Mouse (Mus musculus) midbrain, embryonic 11.5 days (tissue): ENCODE results near the gene 4931406P16Rik. TPM values are rescaled to one million over a fixed set of nuclear protein-coding genes. Genes with fewer than 3 reads are reported as not detected.

ENCODE experiments used
- ATAC-seq: fragments of 200-750 bp; cut with Nextera tagmentation; 2 replicates; pipeline ENCODE4 v1.8.0; 2017; ENCODE audit warnings: moderate TSS enrichment, moderate library complexity; ENCODE audit not compliant: low FRiP score
- DNase-seq: peaks from one replicate; pipeline ENCODE4 v3.0.0; 2015; ENCODE audit warnings: low spot score; ENCODE audit errors: missing footprints
- H3K27ac ChIP-seq: fragments of 300-500 bp; sonication (generic); 2 replicates; pipeline ENCODE4 v1.5.1; 2014; ENCODE audit warnings: low read depth, low read length
- H3K27me3 ChIP-seq: fragments of 300-500 bp; sonication (generic); 2 replicates; pipeline ENCODE4 v1.6.1; 2014; ENCODE audit warnings: mild to moderate bottlenecking, low read length, moderate library complexity, mixed read lengths; ENCODE audit not compliant: control insufficient read depth, insufficient read depth
- H3K36me3 ChIP-seq: fragments of 300-500 bp; sonication (generic); 2 replicates; pipeline ENCODE4 v1.6.1; 2014; ENCODE audit warnings: mild to moderate bottlenecking, low read length, moderate library complexity, mixed read lengths; ENCODE audit not compliant: control insufficient read depth, insufficient read depth
- H3K4me1 ChIP-seq: fragments of 300-500 bp; sonication (generic); 2 replicates; pipeline ENCODE4 v1.6.1; 2014; ENCODE audit warnings: low read length; ENCODE audit not compliant: control insufficient read depth, insufficient read depth
- H3K4me2 ChIP-seq: fragments of 300-500 bp; sonication (generic); 2 replicates; pipeline ENCODE4 v1.6.1; 2014; ENCODE audit warnings: mild to moderate bottlenecking, moderate library complexity
- H3K4me3 ChIP-seq: fragments of 300-500 bp; sonication (generic); 2 replicates; pipeline ENCODE4 v1.5.1; 2014; ENCODE audit warnings: low read depth, low read length
- H3K9ac ChIP-seq: fragments of 300-500 bp; sonication (generic); 2 replicates; pipeline ENCODE4 v1.6.1; 2014; ENCODE audit warnings: low read length
- H3K9me3 ChIP-seq: fragments of 300-500 bp; sonication (generic); 2 replicates; pipeline ENCODE4 v1.6.1; 2016; ENCODE audit warnings: low read length; ENCODE audit not compliant: control insufficient read depth
- WGBS: fragments of 180-500 bp; shearing (Covaris S2); extraction: QIAGEN DNeasy Blood & Tissue Kit; methylation state at CpG from one replicate; pipeline ENCODE4 v1.1.7; 2014; 5-methylcytosine and 5-hydroxymethylcytosine counted together
- polyA plus RNA-seq: library from polyadenylated mRNA; unstranded; fragments of >200 nt; fragmentation: Nextera tagmentation; extraction: Ambion mirVana; gene quantifications from 2 replicates; pipeline ENCODE4 v1.2.1, GENCODE M21; 2014

4931406P16Rik gene
- polyA plus RNA-seq, 1 experiment from 2014 or later = 27.4 TPM

DNA sequence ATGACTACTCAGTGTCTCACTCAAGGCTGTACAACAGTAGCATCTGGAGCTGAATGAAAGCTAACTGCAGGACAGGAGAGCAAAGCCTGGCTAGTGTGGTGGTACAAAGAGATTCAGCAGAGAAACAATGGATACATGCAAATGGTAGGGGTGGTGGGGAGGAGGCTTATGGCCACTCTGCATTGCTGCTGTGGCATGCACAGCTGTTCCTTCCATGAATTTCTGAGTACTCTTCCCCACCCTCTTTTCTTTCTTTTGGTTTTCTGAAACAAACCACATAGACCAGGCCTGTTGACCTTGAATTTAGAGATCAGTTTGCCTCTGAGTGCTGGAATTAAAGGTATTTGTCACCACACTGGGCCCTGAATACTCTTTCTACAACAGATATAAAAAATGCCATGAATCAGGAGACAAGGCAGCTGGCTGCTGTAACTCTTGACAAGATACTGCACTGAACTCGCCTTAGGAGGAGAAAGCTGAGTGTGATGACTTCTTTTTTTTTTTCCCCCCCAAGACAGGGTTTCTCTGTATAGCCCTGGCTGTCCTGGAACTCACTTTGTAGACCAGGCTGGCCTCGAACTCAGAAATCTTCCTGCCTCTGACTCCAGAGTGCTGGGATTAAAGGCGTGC is 66.4 kb downstream of the 4931406P16Rik start:
- no peak overlapping the region for H3K4me2 ChIP-seq
- no peak overlapping the region for H3K4me3 ChIP-seq
- DNase-seq = no peak
- no peak overlapping the region for H3K9ac ChIP-seq
- no peak for ATAC-seq
- 92% methylated on average over 3 of the region's 3 CpGs for WGBS
- no peak overlapping the region for H3K27ac ChIP-seq
- H3K9me3 ChIP-seq = no peaks in the 10 kb centered on the region
- H3K4me1 ChIP-seq = no peaks in the 10 kb centered on the region
- peaks cover 4% of the 10 kb centered on the region; the same call in 1 of the 2 replicates for H3K36me3 ChIP-seq
- no peaks in the 10 kb centered on the region for H3K27me3 ChIP-seq

- Histone ChIP-seq H3K4me2 (no peak overlapping the region), H3K4me1 (no peaks in the 10 kb centered on the region), H3K9ac (no peak overlapping the region), H3K4me3 (no peak overlapping the region), H3K27ac (no peak overlapping the region), H3K9me3 (no peaks in the 10 kb centered on the region), H3K36me3 (peaks cover 13% of the 10 kb centered on the region), H3K27me3 (no peaks in the 10 kb centered on the region)
- ATAC-seq = no peak
- 96% methylated on average over 11 of the region's 11 CpGs for WGBS
- no peak for DNase-seq
Observed at GRCm38 (mm10) chr7:34242176-34242575, 71.2 kb downstream of the 4931406P16Rik start.

DNA sequence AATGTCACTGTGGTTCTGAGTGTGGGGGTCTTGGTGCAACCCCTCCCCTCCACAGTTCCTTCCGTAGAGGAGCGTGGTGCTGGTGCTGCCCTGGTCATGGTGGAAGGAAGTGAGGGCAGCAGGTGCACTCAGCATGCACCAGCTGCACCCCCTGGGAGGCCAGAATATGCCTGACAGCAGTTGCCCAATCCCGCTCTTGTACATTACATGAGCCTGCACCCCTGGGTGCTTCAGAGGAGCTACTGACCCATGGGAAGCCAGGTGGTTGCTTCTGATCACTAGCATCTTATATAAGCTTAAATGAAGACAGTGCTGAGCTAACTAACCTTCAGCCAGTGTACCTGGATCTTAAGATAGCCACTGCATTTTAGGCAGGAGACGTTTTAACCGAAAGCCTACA is 75.3 kb downstream of the 4931406P16Rik start:
- DNase-seq (no peak), ATAC-seq (no peak)
- no peak overlapping the region for H3K9ac ChIP-seq
- peaks cover 9% of the 10 kb centered on the region for H3K36me3 ChIP-seq
- H3K9me3 ChIP-seq = no peaks in the 10 kb centered on the region
- peaks cover 5% of the 10 kb centered on the region; the same call in 1 of the 2 replicates for H3K4me1 ChIP-seq
- no peak overlapping the region for H3K4me3 ChIP-seq
- 91% methylated on average over 5 of the region's 5 CpGs for WGBS
- H3K4me2 ChIP-seq = no peak overlapping the region
- no peak overlapping the region for H3K27ac ChIP-seq
- H3K27me3 ChIP-seq = no peaks in the 10 kb centered on the region

DNA sequence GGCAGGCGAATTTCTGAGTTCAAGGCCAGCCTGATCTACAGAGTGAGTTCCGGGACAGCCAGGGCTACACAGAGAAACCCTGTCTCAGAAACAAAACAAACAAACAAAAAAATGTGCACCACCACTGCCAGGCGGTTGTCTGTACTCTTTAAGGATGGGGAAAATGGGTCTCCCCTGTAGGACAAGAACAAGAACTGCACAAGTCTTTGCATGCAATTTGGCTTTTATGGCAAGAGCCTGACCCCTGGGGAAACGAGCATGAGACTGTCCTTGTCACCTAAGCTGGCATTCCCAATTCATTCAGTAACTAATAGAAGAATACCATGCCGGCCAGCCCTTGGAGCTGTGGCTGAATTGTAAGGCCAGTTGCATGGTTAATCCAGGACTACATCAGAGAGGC is 77.7 kb downstream of the 4931406P16Rik start:
- H3K4me2 ChIP-seq = no peak overlapping the region
- H3K9ac ChIP-seq = no peak overlapping the region
- no peak for DNase-seq
- ATAC-seq = no peak
- H3K4me3 ChIP-seq = no peak overlapping the region
- 89% methylated on average over 5 of the region's 5 CpGs for WGBS
- H3K27me3 ChIP-seq = no peaks in the 10 kb centered on the region
- peaks cover 5% of the 10 kb centered on the region; the same call in 1 of the 2 replicates for H3K4me1 ChIP-seq
- H3K27ac ChIP-seq = no peak overlapping the region
- H3K36me3 ChIP-seq = peaks cover 9% of the 10 kb centered on the region
- H3K9me3 ChIP-seq = no peaks in the 10 kb centered on the region

- Histone ChIP-seq H3K9me3 (no peaks in the 10 kb centered on the region), H3K36me3 (peaks cover 7% of the 10 kb centered on the region), H3K4me2 (peak overlapping the region; percentile 55), H3K4me3 (peak overlapping the region; percentile 44), H3K27ac (peak overlapping the region; percentile 55), H3K27me3 (no peaks in the 10 kb centered on the region), H3K4me1 (peaks cover 5% of the 10 kb centered on the region; the same call in 1 of the 2 replicates), H3K9ac (peak overlapping the region; percentile 64)
- ATAC-seq (no peak), DNase-seq (no peak)
- WGBS = 5% methylated on average over 17 of the region's 17 CpGs
Observed at GRCm38 (mm10) chr7:34234610-34235561, 78.5 kb downstream of the 4931406P16Rik start.

- H3K36me3 ChIP-seq = peaks cover 4% of the 10 kb centered on the region; the same call in 1 of the 2 replicates
- H3K4me1 ChIP-seq = peaks cover 8% of the 10 kb centered on the region
- no peaks in the 10 kb centered on the region for H3K9me3 ChIP-seq
- peak overlapping the region; percentile 55 for H3K4me2 ChIP-seq
- H3K27ac ChIP-seq = peak overlapping the region; percentile 55
- H3K27me3 ChIP-seq = no peaks in the 10 kb centered on the region
- H3K9ac ChIP-seq = peak overlapping the region; percentile 64
- ATAC-seq = peak; percentile 92
- WGBS = under 1% methylated on average over 46 of the region's 46 CpGs
- peak overlapping the region; percentile 44 for H3K4me3 ChIP-seq
- DNase-seq = peak; percentile 99
Observed at GRCm38 (mm10) chr7:34233909-34234609, 79.3 kb downstream of the 4931406P16Rik start.

DNA sequence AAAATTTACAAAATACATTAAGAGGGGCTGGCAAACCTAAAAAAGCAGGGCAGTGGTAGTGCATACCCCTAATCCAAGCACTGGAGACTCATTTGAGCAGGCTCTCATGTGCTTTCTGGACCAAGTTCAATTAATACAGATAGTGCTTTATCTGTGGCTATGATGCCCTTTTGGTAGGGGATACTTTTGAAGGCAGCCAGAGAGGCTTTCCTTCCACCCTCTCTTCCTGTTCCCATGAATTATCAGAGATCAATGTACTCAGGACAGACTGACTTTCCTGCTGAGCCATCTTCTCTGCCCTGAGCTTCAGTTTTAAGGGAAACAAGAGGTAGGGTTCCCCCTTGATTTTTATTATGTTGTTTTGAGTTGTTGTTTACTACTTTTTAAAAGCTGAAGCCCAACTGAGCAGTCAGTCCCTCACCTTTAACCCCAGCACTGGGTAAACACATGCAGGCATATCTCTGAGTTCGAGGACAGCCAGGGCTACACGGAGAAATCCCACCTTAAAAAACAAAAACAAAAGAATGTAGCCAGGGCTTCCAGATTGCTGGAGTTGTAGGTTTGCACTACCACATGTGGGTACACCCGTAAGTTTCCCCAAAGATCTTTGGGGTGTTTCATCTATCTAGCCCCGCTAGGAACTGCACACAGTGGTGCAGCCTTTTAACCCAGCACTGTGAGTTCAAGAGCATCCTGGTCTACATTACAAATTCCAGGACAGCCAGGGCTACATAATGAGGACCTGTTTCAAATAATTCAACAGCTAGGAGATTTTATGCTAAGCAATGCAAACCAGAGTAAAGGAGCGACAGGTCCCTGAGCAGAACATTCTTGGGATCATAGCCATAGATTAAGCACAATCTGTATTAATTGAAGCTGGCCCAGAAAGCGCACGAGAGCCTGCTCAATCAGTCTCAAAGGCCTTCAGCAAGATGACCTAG is 80.3 kb downstream of the 4931406P16Rik start:
- Histone ChIP-seq H3K27ac (peak overlapping the region; percentile 55), H3K4me3 (peak overlapping the region; percentile 44), H3K9me3 (no peaks in the 10 kb centered on the region), H3K4me2 (peak overlapping the region; percentile 55), H3K27me3 (no peaks in the 10 kb centered on the region), H3K36me3 (no peaks in the 10 kb centered on the region; the same call in 1 of the 2 replicates), H3K9ac (peak overlapping the region; percentile 64), H3K4me1 (peaks cover 16% of the 10 kb centered on the region)
- no peak for DNase-seq
- no peak for ATAC-seq
- 44% methylated on average over 7 of the region's 7 CpGs for WGBS

GRCm38 (mm10) chr7:34230116-34230515 is 83.2 kb downstream of the 4931406P16Rik start, which contains the start of gene Gpi1:
Gene Gpi1 (minus strand): TSS chr7:34230336.
- H3K27ac ChIP-seq = peak within 1 kb of the TSS; percentile 40
- H3K9ac ChIP-seq = peak within 1 kb of the TSS; percentile 80
- peak within 1 kb of the TSS; percentile 85 for H3K4me2 ChIP-seq
- DNase-seq = peak; percentile 98
- ATAC-seq = peak; percentile 78
- peak within 1 kb of the TSS; percentile 71 for H3K4me3 ChIP-seq
- 0% methylated on average over 39 of the region's 39 CpGs for WGBS
- no peaks in the 10 kb centered on the region for H3K9me3 ChIP-seq
- H3K36me3 ChIP-seq = no peaks in the 10 kb centered on the region
- no peaks in the 10 kb centered on the region for H3K27me3 ChIP-seq
- peaks cover 20% of the 10 kb centered on the region for H3K4me1 ChIP-seq
